Mouse (Mus musculus) heart, adult 8-10 months (tissue): ENCODE data around the gene Tbata. TPM values are rescaled to one million over a fixed set of nuclear protein-coding genes. Genes with fewer than 3 reads are reported as not detected.

ENCODE experiments used
- DNase-seq: peaks from one replicate; pipeline ENCODE4 v3.0.0; 2022; ENCODE audit warnings: low spot score
- total RNA-seq, 4 experiments: library from RNA; stranded (reverse); gene quantifications; 2 replicates each; pipeline ENCODE4 v1.2.4; 2022

Gene Tbata
- not detected for total RNA-seq

DNA sequence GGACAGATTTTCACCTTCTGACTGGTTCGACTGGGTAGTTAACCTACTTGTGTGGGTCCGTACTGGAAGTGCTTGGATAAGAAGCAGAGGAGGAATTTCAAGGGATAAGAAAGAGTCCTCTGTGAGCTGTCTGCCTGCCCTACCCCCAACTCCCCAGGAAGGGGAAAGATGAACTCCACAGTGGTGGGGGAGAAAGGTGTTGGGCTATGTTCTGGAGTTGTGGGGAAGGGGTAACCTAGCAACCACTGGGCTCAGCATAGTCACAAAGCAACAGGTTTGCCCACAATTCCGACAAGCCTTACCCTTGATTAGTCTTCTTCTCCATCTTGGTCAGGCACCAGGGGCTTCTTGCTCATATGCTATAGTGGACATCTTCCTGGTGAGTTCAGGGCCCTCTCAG is at the start of gene Tbata:
Tbata (plus strand) TSS at position 301 of the 400 bp plus-strand sequence.
- DNase-seq: no peak

DNA sequence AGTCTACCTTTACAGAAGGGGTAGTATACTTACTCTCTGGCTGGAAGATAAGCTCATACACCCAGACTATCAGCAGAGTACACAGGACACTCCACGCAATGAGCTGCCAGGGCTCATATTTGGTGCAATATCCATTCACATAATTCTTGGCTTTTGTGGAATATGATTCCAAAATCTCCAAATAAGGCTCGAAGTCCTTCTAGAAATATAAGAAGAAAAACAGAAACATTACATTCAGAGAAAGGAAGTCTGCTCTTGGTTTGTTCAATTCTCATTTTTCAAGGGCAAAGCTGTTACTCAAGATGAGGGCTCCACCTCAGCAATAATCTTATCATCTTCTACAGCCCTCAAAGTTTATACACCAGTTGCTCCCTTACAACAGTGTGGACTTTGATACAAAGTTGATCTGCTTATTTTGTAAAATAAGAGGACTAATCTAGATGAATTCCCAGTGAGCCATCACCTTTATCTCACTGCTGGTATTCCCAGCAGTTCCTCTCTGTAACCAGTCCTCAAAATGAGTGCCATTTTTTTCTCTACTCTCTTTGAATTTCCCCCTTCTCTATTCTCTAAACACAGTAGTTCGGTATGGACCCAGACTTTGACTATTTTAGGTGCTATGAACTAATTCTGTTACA is 48.4 kb upstream of the Tbata start:
- DNase-seq: no peak

GRCm38 (mm10) chr10:61124462-61124861 is 47.3 kb upstream of the Tbata start:
- DNase-seq: no peak

GRCm38 (mm10) chr10:61128701-61129365 is 42.9 kb upstream of the Tbata start:
- no peak for DNase-seq

- DNase-seq: no peak
Measured at GRCm38 (mm10) chr10:61130959-61131358, 40.8 kb upstream of the Tbata start.

- no peak for DNase-seq
Measured at GRCm38 (mm10) chr10:61134041-61134440, 37.7 kb upstream of the Tbata start.

DNA sequence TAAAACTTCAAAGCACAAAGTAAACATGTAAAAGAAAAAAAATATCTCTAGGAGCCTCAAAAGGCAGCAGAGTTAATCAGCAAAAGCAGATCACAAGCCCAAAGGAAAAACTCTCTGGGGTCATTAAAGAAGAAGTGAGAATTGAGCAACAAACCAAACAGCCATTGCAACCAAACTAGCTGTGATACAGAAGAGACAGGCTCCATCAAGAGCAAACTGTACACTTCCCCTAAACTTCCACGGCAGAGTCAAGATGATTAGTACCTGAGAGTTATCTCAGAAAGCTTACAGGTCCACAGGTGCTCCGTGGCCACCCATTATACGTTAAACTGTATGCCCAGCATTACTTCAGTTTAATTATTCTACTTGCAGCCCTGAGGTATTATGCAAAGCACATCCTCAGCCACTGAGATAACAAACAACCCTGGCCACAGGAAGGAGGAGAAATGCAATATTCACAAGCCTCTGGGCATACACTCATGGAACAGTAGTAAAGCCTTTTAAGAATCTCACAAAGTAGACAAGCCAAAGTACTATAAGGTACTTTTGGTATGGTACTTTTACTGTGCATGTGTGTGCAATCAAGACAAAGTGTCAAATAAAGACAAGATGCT is 36.4 kb upstream of the Tbata start:
- DNase-seq: no peak

DNA sequence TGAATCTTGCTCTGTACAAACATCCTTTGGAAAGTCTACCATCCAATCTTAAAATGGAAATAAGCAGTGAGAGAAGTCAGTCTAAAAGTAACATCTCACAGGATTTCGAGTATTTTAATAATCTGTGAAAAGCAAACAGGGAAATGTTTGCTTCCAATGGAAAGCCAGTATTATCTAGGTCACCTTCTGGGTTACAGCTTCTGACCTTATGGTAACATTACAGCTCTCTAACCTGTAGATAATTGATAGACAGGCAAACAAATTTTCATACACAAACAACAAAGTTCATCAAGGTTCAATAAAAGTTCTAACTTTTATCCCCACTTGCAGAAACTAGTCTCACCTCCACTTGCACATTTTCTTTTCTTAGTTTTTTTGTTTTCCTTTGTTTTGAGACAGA is 34.2 kb upstream of the Tbata start:
- no peak for DNase-seq

GRCm38 (mm10) chr10:61143343-61143742 is 28.4 kb upstream of the Tbata start:
- DNase-seq: no peak

DNA sequence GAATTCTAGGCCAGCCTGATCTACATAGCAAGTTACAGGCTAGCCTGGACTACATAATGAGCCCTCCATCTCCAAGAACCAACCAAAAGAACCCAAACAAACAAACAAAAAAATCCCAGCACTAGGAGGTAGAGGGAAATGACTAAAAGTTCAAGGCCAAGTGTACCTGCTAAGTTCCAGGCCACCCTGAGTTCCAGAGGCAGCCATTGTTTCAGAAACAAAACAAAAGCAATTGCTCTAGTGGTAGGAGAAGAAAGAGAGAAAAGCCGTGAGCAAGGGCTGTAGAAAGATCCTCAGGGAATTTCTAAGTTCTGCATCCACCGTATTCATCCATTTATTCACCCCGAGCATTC is 26.0 kb upstream of the Tbata start:
- DNase-seq: no peak

DNA sequence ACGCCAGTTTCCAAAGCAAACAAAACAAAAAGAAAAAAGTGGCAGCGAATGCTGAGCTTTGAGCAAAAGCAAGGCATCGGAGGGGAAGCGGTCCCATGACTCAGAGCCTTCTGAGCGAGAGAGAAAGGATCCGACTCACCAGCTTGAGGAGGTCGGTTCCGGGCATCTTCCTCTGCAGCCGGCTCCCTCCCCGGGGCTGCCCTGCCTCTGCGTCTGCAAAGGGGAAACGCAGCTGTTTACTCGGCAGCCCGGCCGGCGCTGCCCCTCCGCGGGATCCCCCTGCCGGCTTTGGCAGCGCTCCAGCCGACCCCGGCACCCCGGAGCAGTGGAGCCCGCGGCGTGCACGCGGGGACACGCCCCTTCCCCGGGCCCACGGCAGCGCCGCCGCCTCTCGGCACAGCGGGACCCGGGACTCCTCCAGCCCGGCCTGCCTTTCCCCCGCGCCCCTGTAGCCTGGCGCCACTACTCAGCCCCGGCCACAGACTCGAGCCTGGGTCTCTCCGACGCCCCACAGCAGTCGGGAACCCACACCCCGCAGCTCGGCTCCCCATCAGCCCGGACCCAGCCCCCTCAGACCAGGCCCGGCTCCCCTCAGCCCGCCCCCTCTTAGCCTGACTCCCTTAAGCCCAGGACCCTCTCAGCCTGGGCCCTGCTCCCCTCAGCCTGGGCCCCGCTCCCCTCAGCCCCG is 25.5 kb upstream of the Tbata start:
- DNase-seq: peak; percentile 42

DNA sequence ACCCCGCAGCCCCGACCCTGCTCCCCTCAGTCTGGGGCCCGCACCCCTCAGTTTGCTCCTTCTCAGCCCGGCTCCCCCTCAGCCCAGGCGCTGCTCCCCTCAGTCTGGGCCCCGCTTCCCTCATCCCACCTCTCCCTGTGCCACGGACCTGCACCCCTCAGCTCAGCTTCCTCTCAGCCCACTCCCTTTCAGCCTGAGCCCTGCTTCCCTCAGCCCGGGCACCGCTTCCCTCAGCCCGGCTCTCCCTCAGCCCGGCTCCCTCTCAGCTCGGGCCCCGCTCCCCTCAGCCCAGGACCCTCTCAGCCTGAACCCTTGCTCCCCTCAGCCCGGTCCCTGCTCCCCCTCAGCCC is 25.0 kb upstream of the Tbata start:
- DNase-seq: no peak

- DNase-seq: peak; percentile 81
Measured at GRCm38 (mm10) chr10:61147157-61148040, 24.4 kb upstream of the Tbata start, which contains the start of gene Sgpl1. TSS of gene Sgpl1 (minus strand) at chr10:61147703.

DNA sequence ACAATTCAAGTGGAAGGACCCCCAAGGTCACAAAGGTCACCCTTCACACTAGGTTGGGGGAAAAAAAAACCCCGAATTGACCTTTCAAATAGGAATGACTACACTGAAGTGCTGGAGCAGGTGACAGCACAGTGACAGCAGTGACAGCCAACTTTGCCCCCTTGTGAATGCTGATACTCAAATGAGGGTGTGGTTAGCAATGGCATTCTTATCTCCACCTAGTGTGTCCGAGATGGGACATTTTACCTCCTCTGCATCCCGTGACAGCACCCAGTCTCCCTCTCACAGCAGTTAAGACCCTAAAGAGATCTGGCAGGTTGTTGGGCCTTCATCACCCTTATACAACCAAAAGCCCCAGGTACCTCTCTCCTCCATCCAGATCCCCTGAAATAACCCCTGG is 22.3 kb upstream of the Tbata start:
- DNase-seq: no peak

- no peak for DNase-seq
Measured at GRCm38 (mm10) chr10:61150616-61151015, 21.1 kb upstream of the Tbata start.

DNA sequence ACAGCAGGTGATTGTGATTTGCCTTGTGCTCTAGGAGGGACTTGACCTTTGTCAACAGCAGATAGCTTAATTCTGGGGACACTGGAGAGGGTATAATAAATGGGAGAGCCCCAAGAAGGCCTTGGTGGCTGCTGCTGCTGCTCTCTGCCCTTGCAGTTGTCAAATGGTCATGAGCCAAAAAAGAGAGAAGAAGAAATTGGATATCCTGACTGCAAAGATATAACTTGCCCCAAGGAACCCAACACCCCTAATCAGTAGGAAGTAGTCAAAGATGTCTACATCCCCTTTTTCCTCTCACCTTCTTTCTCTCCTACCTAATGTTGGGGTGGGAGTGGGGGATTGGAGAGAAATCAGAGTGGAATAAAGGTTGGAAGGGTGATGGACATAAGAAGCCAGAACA is 19.6 kb upstream of the Tbata start:
- DNase-seq: no peak

DNA sequence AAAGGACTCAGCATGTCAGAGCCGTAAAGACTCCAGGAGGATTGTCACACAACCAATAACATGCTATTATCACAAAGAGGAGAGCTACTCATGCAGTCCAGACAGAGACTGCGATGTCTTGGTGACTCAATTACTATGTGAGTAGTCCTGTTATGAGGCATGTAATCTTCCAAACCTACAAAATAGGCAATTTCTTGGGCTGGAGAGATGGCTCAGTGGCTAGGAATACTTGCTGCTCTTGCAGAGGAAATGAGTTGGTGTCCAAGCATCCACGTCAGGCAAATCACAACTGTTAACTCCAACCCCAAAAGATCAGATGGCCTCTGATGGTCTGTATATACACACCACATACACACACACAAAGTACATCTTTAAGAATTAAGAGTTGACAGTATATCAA is 16.1 kb upstream of the Tbata start:
- DNase-seq: no peak

DNA sequence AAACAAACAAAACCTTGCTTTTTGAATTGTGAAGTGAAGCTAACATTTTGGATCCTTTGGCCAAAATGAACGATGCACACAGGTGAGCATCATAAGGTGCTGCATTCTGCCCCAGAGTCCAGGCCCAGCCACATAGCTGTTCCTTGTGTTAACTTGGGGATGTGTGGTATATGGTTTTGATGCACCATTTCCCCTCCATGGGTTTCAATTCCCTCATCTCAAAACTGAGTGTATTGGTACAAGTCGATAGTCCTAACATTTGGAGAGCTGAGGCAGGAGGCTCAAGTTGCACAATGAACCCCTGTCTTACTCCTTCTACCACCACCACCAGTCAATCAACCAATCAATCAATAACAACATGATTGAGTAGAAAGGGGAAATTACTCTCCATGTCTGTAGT is 15.3 kb upstream of the Tbata start:
- no peak for DNase-seq

GRCm38 (mm10) chr10:61158594-61158993 is 13.2 kb upstream of the Tbata start:
- no peak for DNase-seq

DNA sequence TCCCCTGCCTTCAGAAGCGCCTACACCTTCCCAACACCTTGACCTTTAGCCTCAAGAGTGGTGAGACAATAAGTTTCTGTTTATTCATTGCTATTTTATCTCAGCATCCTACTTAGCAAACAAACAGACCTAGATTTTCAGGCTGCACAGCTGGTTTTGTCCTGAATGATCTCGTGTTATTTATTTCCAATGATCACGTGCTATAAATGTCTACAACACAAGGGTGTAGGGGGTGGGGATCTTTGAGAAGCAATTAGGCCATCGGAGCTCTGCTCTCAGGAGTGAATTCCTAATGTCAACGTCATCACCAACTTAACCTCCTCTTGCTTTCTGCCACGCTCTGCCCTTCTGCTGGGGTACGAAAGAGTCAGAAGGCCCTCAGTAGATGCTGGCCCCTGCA is 11.7 kb upstream of the Tbata start:
- no peak for DNase-seq

GRCm38 (mm10) chr10:61160671-61161070 is 11.1 kb upstream of the Tbata start:
- peak; percentile 36 for DNase-seq

GRCm38 (mm10) chr10:61162366-61162765 is 9.4 kb upstream of the Tbata start:
- no peak for DNase-seq
